Mouse (Mus musculus) thymus, adult 2 months (tissue): Measurements from ENCODE around the gene Safb2.

Experiments used
- CTCF ChIP-seq: fragments of 200-500 bp; IDR thresholded peaks from 2 replicates; pipeline ENCODE4 v1.5.1; 2012; ENCODE audit warnings: mild to moderate bottlenecking, control low read depth, low read length, moderate library complexity, borderline replicate concordance; ENCODE audit not compliant: control insufficient read depth, poor library complexity, insufficient read depth; ENCODE audit errors: extremely low read depth
- POLR2A ChIP-seq: fragments of 200-500 bp; IDR thresholded peaks from 2 replicates; pipeline ENCODE4 v1.6.1; 2012; ENCODE audit warnings: mild to moderate bottlenecking, low read length, control low read depth, moderate library complexity; ENCODE audit not compliant: control insufficient read depth, poor library complexity, insufficient read depth; ENCODE audit errors: extremely low read depth

- TF ChIP-seq CTCF (no peak), POLR2A (no peak)
Observed at GRCm38 (mm10) chr17:56511707-56512090, 72.7 kb downstream of the Safb2 start.
